Mouse (Mus musculus): Measurements from ENCODE around the gene Pacrg. TPM values are rescaled to one million over a fixed set of nuclear protein-coding genes. Genes with fewer than 3 reads are reported as not detected.

Pacrg gene
- polyA plus RNA-seq, 1 experiment from 2014 or later: 3.7 TPM

GRCm38 (mm10) chr17:10500795-10501432 is 339.2 kb downstream of the Pacrg start:
- H3K4me1 ChIP-seq (replicated peaks; ENCODE audit: control insufficient read depth, insufficient read depth, low read length): peaks cover 16% of the 10 kb centered on the region
- H3K27me3 ChIP-seq (ENCODE audit: control insufficient read depth, insufficient read depth, low read depth, low read length): no peaks in the 10 kb centered on the region
- no peak overlapping the region for H3K4me3 ChIP-seq (ENCODE audit: low read length)
- H3K4me2 ChIP-seq (ENCODE audit: low read depth, low read length): no peak overlapping the region
- 50% methylated on average over 12 of the region's 12 CpGs for WGBS
- no peaks in the 10 kb centered on the region for H3K36me3 ChIP-seq (ENCODE audit: control insufficient read depth, insufficient read depth, low read length)
- 0 out of 2 replicates have a peak overlapping the region, but pooled peaks have one; percentile 1 for H3K27ac ChIP-seq (ENCODE audit: low read length)
- no peak overlapping the region for H3K9ac ChIP-seq (ENCODE audit: low read length)
- peak; percentile 65 for ATAC-seq (ENCODE audit: low read depth)
- H3K9me3 ChIP-seq (ENCODE audit: control insufficient read depth, low read length): no peaks in the 10 kb centered on the region

GRCm38 (mm10) chr17:10498935-10499655 is 341.0 kb downstream of the Pacrg start:
- 73% methylated on average over 6 of the region's 6 CpGs for WGBS
- ATAC-seq (ENCODE audit: low read depth): no peak
- Histone ChIP-seq H3K4me3 (ENCODE audit: low read length) (no peak overlapping the region), H3K9ac (ENCODE audit: low read length) (no peak overlapping the region), H3K4me2 (ENCODE audit: low read depth, low read length) (no peak overlapping the region), H3K9me3 (ENCODE audit: control insufficient read depth, low read length) (no peaks in the 10 kb centered on the region), H3K4me1 (replicated peaks; ENCODE audit: control insufficient read depth, insufficient read depth, low read length) (peaks cover 16% of the 10 kb centered on the region), H3K27ac (ENCODE audit: low read length) (no peak overlapping the region), H3K36me3 (ENCODE audit: control insufficient read depth, insufficient read depth, low read length) (no peaks in the 10 kb centered on the region), H3K27me3 (ENCODE audit: control insufficient read depth, insufficient read depth, low read depth, low read length) (no peaks in the 10 kb centered on the region)

- H3K9ac ChIP-seq (ENCODE audit: low read length): no peak overlapping the region
- WGBS: 36% methylated on average over 4 of the region's 4 CpGs
- H3K36me3 ChIP-seq (ENCODE audit: control insufficient read depth, insufficient read depth, low read length): no peaks in the 10 kb centered on the region
- H3K9me3 ChIP-seq (ENCODE audit: control insufficient read depth, low read length): no peaks in the 10 kb centered on the region
- H3K4me3 ChIP-seq (ENCODE audit: low read length): no peak overlapping the region
- no peak overlapping the region for H3K4me2 ChIP-seq (ENCODE audit: low read depth, low read length)
- ATAC-seq (ENCODE audit: low read depth): no peak
- H3K4me1 ChIP-seq (replicated peaks; ENCODE audit: control insufficient read depth, insufficient read depth, low read length): peaks cover 18% of the 10 kb centered on the region
- H3K27me3 ChIP-seq (ENCODE audit: control insufficient read depth, insufficient read depth, low read depth, low read length): no peaks in the 10 kb centered on the region
- H3K27ac ChIP-seq (ENCODE audit: low read length): no peak overlapping the region
These were observed 342.2 kb downstream of the Pacrg start for GRCm38 (mm10) chr17:10497781-10498420.

GRCm38 (mm10) chr17:10496066-10496465 is 344.0 kb downstream of the Pacrg start:
- no peak overlapping the region for H3K27ac ChIP-seq (ENCODE audit: low read length)
- peaks cover 14% of the 10 kb centered on the region for H3K4me1 ChIP-seq (replicated peaks; ENCODE audit: control insufficient read depth, insufficient read depth, low read length)
- ATAC-seq (ENCODE audit: low read depth): peak; percentile 12; the same call in 1 of the 2 replicates
- no peaks in the 10 kb centered on the region for H3K9me3 ChIP-seq (ENCODE audit: control insufficient read depth, low read length)
- H3K27me3 ChIP-seq (ENCODE audit: control insufficient read depth, insufficient read depth, low read depth, low read length): no peaks in the 10 kb centered on the region
- no peaks in the 10 kb centered on the region for H3K36me3 ChIP-seq (ENCODE audit: control insufficient read depth, insufficient read depth, low read length)
- H3K4me3 ChIP-seq (ENCODE audit: low read length): no peak overlapping the region
- no peak overlapping the region for H3K9ac ChIP-seq (ENCODE audit: low read length)
- H3K4me2 ChIP-seq (ENCODE audit: low read depth, low read length): no peak overlapping the region
- whole genome bisulfite sequencing: 58% methylated on average over 8 of the region's 8 CpGs

GRCm38 (mm10) chr17:10495588-10495987 is 344.5 kb downstream of the Pacrg start:
- Histone ChIP-seq H3K36me3 (ENCODE audit: control insufficient read depth, insufficient read depth, low read length) (no peaks in the 10 kb centered on the region), H3K4me2 (ENCODE audit: low read depth, low read length) (no peak overlapping the region), H3K9ac (ENCODE audit: low read length) (no peak overlapping the region), H3K27ac (ENCODE audit: low read length) (no peak overlapping the region), H3K9me3 (ENCODE audit: control insufficient read depth, low read length) (no peaks in the 10 kb centered on the region), H3K27me3 (ENCODE audit: control insufficient read depth, insufficient read depth, low read depth, low read length) (no peaks in the 10 kb centered on the region), H3K4me3 (ENCODE audit: low read length) (no peak overlapping the region), H3K4me1 (replicated peaks; ENCODE audit: control insufficient read depth, insufficient read depth, low read length) (peaks cover 17% of the 10 kb centered on the region)
- peak; percentile 61 for ATAC-seq (ENCODE audit: low read depth)
- 33% methylated on average over 8 of the region's 8 CpGs for WGBS

- no peak overlapping the region for H3K4me3 ChIP-seq (ENCODE audit: low read length)
- H3K27me3 ChIP-seq (ENCODE audit: control insufficient read depth, insufficient read depth, low read depth, low read length): no peaks in the 10 kb centered on the region
- no peaks in the 10 kb centered on the region for H3K36me3 ChIP-seq (ENCODE audit: control insufficient read depth, insufficient read depth, low read length)
- ATAC-seq (ENCODE audit: low read depth): peak; percentile 29
- 29% methylated on average over 3 of the region's 3 CpGs for WGBS
- H3K4me1 ChIP-seq (replicated peaks; ENCODE audit: control insufficient read depth, insufficient read depth, low read length): peaks cover 26% of the 10 kb centered on the region
- H3K9ac ChIP-seq (ENCODE audit: low read length): no peak overlapping the region
- H3K4me2 ChIP-seq (ENCODE audit: low read depth, low read length): no peak overlapping the region
- H3K9me3 ChIP-seq (ENCODE audit: control insufficient read depth, low read length): no peaks in the 10 kb centered on the region
- no peak overlapping the region for H3K27ac ChIP-seq (ENCODE audit: low read length)
These were observed 347.0 kb downstream of the Pacrg start for GRCm38 (mm10) chr17:10493124-10493523.

- Histone ChIP-seq H3K27me3 (ENCODE audit: control insufficient read depth, insufficient read depth, low read depth, low read length) (no peaks in the 10 kb centered on the region), H3K9me3 (ENCODE audit: control insufficient read depth, low read length) (no peaks in the 10 kb centered on the region), H3K4me1 (replicated peaks; ENCODE audit: control insufficient read depth, insufficient read depth, low read length) (peaks cover 20% of the 10 kb centered on the region), H3K27ac (ENCODE audit: low read length) (peak overlapping the region; percentile 14; the same call in 1 of the 2 replicates), H3K36me3 (ENCODE audit: control insufficient read depth, insufficient read depth, low read length) (no peaks in the 10 kb centered on the region), H3K4me2 (ENCODE audit: low read depth, low read length) (no peak overlapping the region), H3K9ac (ENCODE audit: low read length) (no peak overlapping the region), H3K4me3 (ENCODE audit: low read length) (no peak overlapping the region)
- 65% methylated on average over 8 of the region's 8 CpGs for WGBS
- no peak for ATAC-seq (ENCODE audit: low read depth)
These were observed 349.5 kb downstream of the Pacrg start for GRCm38 (mm10) chr17:10490374-10491169.

- H3K27me3 ChIP-seq (ENCODE audit: control insufficient read depth, insufficient read depth, low read depth, low read length): no peaks in the 10 kb centered on the region
- no peak overlapping the region for H3K9ac ChIP-seq (ENCODE audit: low read length)
- H3K36me3 ChIP-seq (ENCODE audit: control insufficient read depth, insufficient read depth, low read length): no peaks in the 10 kb centered on the region
- H3K4me2 ChIP-seq (ENCODE audit: low read depth, low read length): no peak overlapping the region
- no peak overlapping the region for H3K4me3 ChIP-seq (ENCODE audit: low read length)
- H3K9me3 ChIP-seq (ENCODE audit: control insufficient read depth, low read length): no peaks in the 10 kb centered on the region
- peaks cover 20% of the 10 kb centered on the region for H3K4me1 ChIP-seq (replicated peaks; ENCODE audit: control insufficient read depth, insufficient read depth, low read length)
- WGBS: 54% methylated on average over 2 of the region's 2 CpGs
- ATAC-seq (ENCODE audit: low read depth): peak; percentile 59; the same call in 1 of the 2 replicates
- H3K27ac ChIP-seq (ENCODE audit: low read length): no peak overlapping the region
These were observed 351.2 kb downstream of the Pacrg start for GRCm38 (mm10) chr17:10488873-10489272.
